Mouse (Mus musculus) CH12.LX (cell line): ENCODE measurements around the gene Pum2. TPM values are rescaled to one million over a fixed set of nuclear protein-coding genes. Genes with fewer than 3 reads are reported as not detected.

Experiments
- DNase-seq: peaks from one replicate; pipeline ENCODE4 v3.0.0-alpha.2; 2013; ENCODE audit errors: extremely low read depth
- H3K27ac ChIP-seq: 2 replicates; pipeline ENCODE4 v1.5.1; 2012; ENCODE audit warnings: low read depth, mild to moderate bottlenecking, control low read depth, moderate library complexity; ENCODE audit not compliant: insufficient read depth
- H3K27me3 ChIP-seq: replicated peaks from 2 replicates; pipeline ENCODE3; 2012; ENCODE audit warnings: inconsistent platforms
- H3K36me3 ChIP-seq, 2 experiments: replicated peaks in 1 of 2; 2 replicates each; pipeline versions ENCODE3 to v1.6.1; 2012; ENCODE audit warnings: inconsistent platforms in 1 of 2, low read length in 1 of 2, mild to moderate bottlenecking in 1 of 2, mixed read lengths in 1 of 2, moderate library complexity in 1 of 2; ENCODE audit not compliant: control insufficient read depth in 1 of 2, insufficient read depth in 1 of 2
- H3K4me1 ChIP-seq, 2 experiments: 2 replicates each; pipeline ENCODE4 v1.6.1; 2012; ENCODE audit warnings: inconsistent platforms in 1 of 2, moderate library complexity in 1 of 2; ENCODE audit not compliant: insufficient read depth in 2 of 2, control insufficient read depth in 1 of 2
- H3K4me2 ChIP-seq: 2 replicates; pipeline ENCODE4 v1.6.1; 2012; ENCODE audit warnings: low read depth, mild to moderate bottlenecking, control low read depth; ENCODE audit not compliant: poor library complexity, insufficient read depth, severe bottlenecking
- H3K4me3 ChIP-seq, 3 experiments: fragments of 150-350 bp in 1 of 3; sonication (generic) in 1 of 3; replicated peaks in 1 of 3; 2 replicates each; pipeline versions ENCODE3 to v1.5.1; 2011 to 2012; ENCODE audit warnings: low read depth in 2 of 3, low read length in 2 of 3, mild to moderate bottlenecking in 2 of 3, moderate library complexity in 2 of 3, control low read depth in 1 of 3, improper control_type of control experiment in 1 of 3, inconsistent platforms in 1 of 3, mixed read lengths in 1 of 3; ENCODE audit not compliant: poor library complexity in 1 of 3
- H3K79me2 ChIP-seq: replicated peaks from 2 replicates; pipeline ENCODE4 v1.6.1; 2012; ENCODE audit warnings: mild to moderate bottlenecking, moderate library complexity; ENCODE audit not compliant: control insufficient read depth, poor library complexity, insufficient read depth, severe bottlenecking; ENCODE audit errors: extremely low read depth
- H3K9ac ChIP-seq: 2 replicates; pipeline ENCODE4 v1.6.1; 2012; ENCODE audit warnings: low read depth, mild to moderate bottlenecking, control low read depth, moderate library complexity; ENCODE audit not compliant: insufficient read depth
- H3K9me3 ChIP-seq: replicated peaks from 2 replicates; pipeline ENCODE3; 2012; ENCODE audit warnings: low read length, inconsistent platforms, mixed read lengths
- BHLHE40 ChIP-seq: IDR thresholded peaks from 2 replicates; pipeline ENCODE4 v1.6.1; 2011; ENCODE audit warnings: mild to moderate bottlenecking, low read depth, low read length, improper control_type of control experiment
- CHD2 ChIP-seq: IDR thresholded peaks from 2 replicates; pipeline ENCODE4 v1.6.1; 2011; ENCODE audit warnings: low read length, improper control_type of control experiment
- E2F4 ChIP-seq: IDR thresholded peaks from 2 replicates; pipeline ENCODE4 v1.6.1; 2011; ENCODE audit warnings: low read depth, low read length, improper control_type of control experiment; ENCODE audit not compliant: insufficient replicate concordance
- ELF1 ChIP-seq: IDR thresholded peaks from 2 replicates; pipeline ENCODE4 v1.6.1; 2014; ENCODE audit warnings: low read depth, mild to moderate bottlenecking, inconsistent platforms, low read length, improper control_type of control experiment
- EP300 ChIP-seq: IDR thresholded peaks from 2 replicates; pipeline ENCODE4 v1.6.1; 2011; ENCODE audit warnings: low read length, improper control_type of control experiment
- ETS1 ChIP-seq: conservative IDR thresholded peaks from 2 replicates; pipeline ENCODE4 v1.6.1; 2012; ENCODE audit warnings: low read depth, mild to moderate bottlenecking, inconsistent platforms, low read length, improper control_type of control experiment, moderate library complexity
- GABPA ChIP-seq: IDR thresholded peaks from 2 replicates; pipeline ENCODE4 v1.6.1; 2012; ENCODE audit warnings: low read depth, low read length, improper control_type of control experiment, inconsistent platforms; ENCODE audit not compliant: insufficient replicate concordance
- HCFC1 ChIP-seq: IDR thresholded peaks from 2 replicates; pipeline ENCODE4 v1.6.1; 2012; ENCODE audit warnings: low read depth, mild to moderate bottlenecking, inconsistent platforms, low read length, improper control_type of control experiment
- JUND ChIP-seq: conservative IDR thresholded peaks from 2 replicates; pipeline ENCODE4 v1.6.1; 2011; ENCODE audit warnings: low read depth, low read length, improper control_type of control experiment
- KAT2A ChIP-seq: IDR thresholded peaks from 2 replicates; pipeline ENCODE4 v1.6.1; 2012; ENCODE audit warnings: low read length, improper control_type of control experiment, inconsistent platforms; ENCODE audit not compliant: insufficient replicate concordance
- MAX ChIP-seq: IDR thresholded peaks from 2 replicates; pipeline ENCODE4 v1.6.1; 2011; ENCODE audit warnings: low read length, improper control_type of control experiment
- MYC ChIP-seq: IDR thresholded peaks from 2 replicates; pipeline ENCODE4 v1.6.1; 2011; ENCODE audit warnings: low read depth, mild to moderate bottlenecking, improper control_type of control experiment, low read length
- NRF1 ChIP-seq: IDR thresholded peaks from 2 replicates; pipeline ENCODE4 v1.6.1; 2014; ENCODE audit warnings: low read depth, mild to moderate bottlenecking, inconsistent platforms, low read length, improper control_type of control experiment, moderate library complexity
- POLR2A ChIP-seq: IDR thresholded peaks from 2 replicates; pipeline ENCODE4 v1.6.1; 2011; ENCODE audit warnings: low read depth, mild to moderate bottlenecking, improper control_type of control experiment, low read length
- USF2 ChIP-seq: conservative IDR thresholded peaks from 2 replicates; pipeline ENCODE4 v1.6.1; 2011; ENCODE audit warnings: low read depth, low read length, improper control_type of control experiment
- ZC3H11A ChIP-seq: IDR thresholded peaks from 2 replicates; pipeline ENCODE4 v1.6.1; 2012; ENCODE audit warnings: low read depth, mild to moderate bottlenecking, inconsistent platforms, low read length, improper control_type of control experiment
- ZKSCAN1 ChIP-seq: IDR thresholded peaks from 2 replicates; pipeline ENCODE4 v1.6.1; 2012; ENCODE audit warnings: low read depth, inconsistent platforms, low read length, improper control_type of control experiment, borderline replicate concordance
- ZMIZ1 ChIP-seq: IDR thresholded peaks from 2 replicates; pipeline ENCODE4 v1.6.1; 2012; ENCODE audit warnings: low read depth, mild to moderate bottlenecking, inconsistent platforms, low read length, improper control_type of control experiment
- dilution Hi-C: fragments of 300-500 bp; cut with MboI; formaldehyde crosslinking; loops from 2 replicates; pipeline ENCODE4 v1.14.3; 2020; ENCODE audit warnings: low sequenced_read_pairs; ENCODE audit not compliant: extremely low pct_unique_long_range_greater_than_20kb, extremely low pct_ligation_motif_present
- in situ Hi-C: fragments of 300-500 bp; cut with MboI; formaldehyde crosslinking; loops from 3 replicates; pipeline ENCODE4 v1.14.3; 2019; ENCODE audit warnings: low sequenced_read_pairs, low pct_ligation_motif_present, low pct_unique_long_range_greater_than_20kb, mixed read lengths
- polyA plus RNA-seq: library from polyadenylated mRNA; unstranded; fragments of >175 nt; gene quantifications from 2 replicates; pipeline ENCODE4 v1.2.1, GENCODE M21; 2012; ENCODE audit warnings: low read depth; ENCODE audit not compliant: insufficient read length
- total RNA-seq, 2 experiments: library from RNA; depleted of rRNA; stranded (reverse); fragments of 300-350 nt in 1 of 2; fragments of >200 nt in 1 of 2; gene quantifications; 2 replicates each; pipeline ENCODE4 v1.2.3; 2012 to 2014

The Pum2 gene
- total and polyA plus RNA-seq, 3 experiments = 52.9 to 90.2 (median 62.7) TPM

DNA sequence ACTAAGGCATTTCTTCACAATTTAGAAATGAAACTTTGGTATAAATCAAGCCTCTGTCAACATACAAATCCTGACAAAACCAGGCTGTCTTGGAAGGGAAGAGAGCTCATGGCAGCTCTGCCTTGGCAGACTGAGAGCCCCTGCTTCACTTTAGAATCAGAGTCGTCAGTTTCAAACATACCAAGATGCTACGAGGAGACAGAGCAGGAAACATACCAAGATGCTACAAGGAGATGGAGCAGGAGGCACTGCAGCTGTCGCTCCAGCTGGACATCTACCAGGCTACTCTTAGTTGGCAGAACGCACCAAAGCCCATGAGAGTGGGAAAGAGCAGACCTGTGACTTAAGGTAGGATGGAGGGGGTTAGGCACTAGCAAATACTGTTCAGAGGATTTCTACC is 11.2 kb upstream of the Pum2 start:
- in situ Hi-C loops = no loop called here
- no peak for DNase-seq
- no peak overlapping the region for H3K4me2 ChIP-seq
- no peaks in the 10 kb centered on the region for H3K36me3 ChIP-seq
- peaks cover 20 to 32% of the 10 kb centered on the region in 2 experiments for H3K4me1 ChIP-seq
- H3K27ac ChIP-seq = no peak overlapping the region
- no peaks in the 10 kb centered on the region for H3K27me3 ChIP-seq
- H3K9ac ChIP-seq = no peak overlapping the region
- no peaks in the 10 kb centered on the region for H3K9me3 ChIP-seq
- no peak overlapping the region for H3K4me3 ChIP-seq
- no peaks in the 10 kb centered on the region for H3K79me2 ChIP-seq
- no peak for TF ChIP-seq E2F4
- no peak for TF ChIP-seq JUND
- no peak for TF ChIP-seq ELF1
- no peak for TF ChIP-seq POLR2A
- no peak for TF ChIP-seq ZC3H11A
- no peak for TF ChIP-seq NRF1
- no peak for TF ChIP-seq KAT2A
- no peak for TF ChIP-seq HCFC1
- dilution Hi-C loops = no loop called here

DNA sequence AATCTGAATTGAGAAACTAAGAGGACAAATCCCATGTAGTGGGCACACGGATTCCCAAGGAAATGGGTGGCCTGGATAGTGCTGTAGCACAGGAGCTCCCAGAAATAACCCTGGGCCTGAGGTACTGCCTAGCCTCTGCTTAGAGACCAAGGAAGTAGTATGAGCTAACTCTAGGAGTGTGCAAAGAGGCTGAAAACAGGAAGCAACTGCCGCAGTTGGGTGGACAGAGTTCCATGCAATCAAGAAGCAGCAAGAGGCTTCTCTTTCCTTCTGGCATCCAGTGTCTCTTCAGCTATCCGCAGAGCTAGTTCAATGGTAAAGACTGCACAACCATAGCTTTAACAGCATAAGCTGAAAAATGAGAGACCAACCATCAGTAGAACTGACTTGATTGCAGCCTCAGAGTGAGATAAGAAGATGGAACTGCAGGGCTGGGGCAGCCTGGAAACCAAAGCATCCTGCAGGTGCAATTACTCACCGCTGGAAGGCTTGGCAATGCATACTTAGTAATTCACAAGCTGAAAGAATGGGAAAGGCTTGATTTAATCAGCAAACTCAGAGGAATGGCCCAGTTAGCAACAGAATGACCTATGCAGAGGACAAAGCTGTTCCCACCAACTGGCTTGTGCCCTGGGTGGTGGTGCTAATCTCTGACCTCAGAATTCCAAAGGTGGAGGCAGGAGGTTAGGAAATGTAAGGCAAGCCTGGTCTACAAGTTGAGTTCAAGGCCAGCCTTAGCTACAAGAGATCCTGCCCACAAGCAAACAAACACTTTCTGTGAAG is 6.3 kb upstream of the Pum2 start:
- no peaks in the 10 kb centered on the region for H3K27me3 ChIP-seq
- in situ Hi-C loops = no loop called here
- TF ChIP-seq GABPA (no peak), MAX (no peak), BHLHE40 (no peak)
- TF ChIP-seq, all 38 proteins: peak for 0
- Histone ChIP-seq H3K4me1 (peaks cover 0 to 10% of the 10 kb centered on the region in 2 experiments; a peak in 2 of 4 replicates), H3K9me3 (no peaks in the 10 kb centered on the region), H3K4me2 (no peak overlapping the region), H3K36me3 (no peaks in the 10 kb centered on the region), H3K27ac (no peak overlapping the region), H3K79me2 (no peaks in the 10 kb centered on the region), H3K9ac (no peak overlapping the region), H3K4me3 (no peak overlapping the region)
- no peak for DNase-seq
- dilution Hi-C loops = no loop called here

DNA sequence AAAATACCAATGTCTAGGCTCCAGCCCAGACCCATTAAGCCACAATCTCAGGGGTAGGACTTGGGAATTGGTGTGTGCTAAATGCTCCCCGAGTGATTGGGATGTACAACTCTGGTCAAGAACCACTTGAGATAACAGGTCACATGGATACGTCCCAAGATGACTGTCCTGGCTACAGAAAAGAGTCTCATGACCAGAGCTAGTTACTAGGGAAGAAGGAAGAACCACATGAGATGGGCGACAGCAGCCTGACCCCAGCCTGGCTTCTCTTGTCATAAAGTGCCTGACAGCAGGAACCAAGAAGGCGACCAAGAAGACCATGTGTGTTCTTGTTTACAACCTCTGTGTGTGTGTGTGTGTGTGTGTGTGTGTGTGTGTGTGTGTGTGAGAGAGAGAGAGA is 4.5 kb upstream of the Pum2 start:
- no peak overlapping the region for H3K4me2 ChIP-seq
- dilution Hi-C loops = no loop called here
- DNase-seq = no peak
- no peaks in the 10 kb centered on the region for H3K36me3 ChIP-seq
- no peaks in the 10 kb centered on the region for H3K9me3 ChIP-seq
- H3K4me1 ChIP-seq = peaks cover 0 to 13% of the 10 kb centered on the region in 2 experiments; a peak in 2 of 4 replicates
- no peak overlapping the region for H3K4me3 ChIP-seq
- no peak overlapping the region for H3K9ac ChIP-seq
- no peak overlapping the region for H3K27ac ChIP-seq
- TF ChIP-seq USF2 (no peak), HCFC1 (no peak), CHD2 (no peak), MYC (no peak), ZKSCAN1 (no peak), ZMIZ1 (no peak), GABPA (no peak), POLR2A (no peak), ETS1 (no peak), EP300 (no peak)
- in situ Hi-C loops = no loop called here
- H3K27me3 ChIP-seq = no peaks in the 10 kb centered on the region
- H3K79me2 ChIP-seq = peaks cover 3% of the 10 kb centered on the region
